Mouse (Mus musculus): ENCODE measurements around the gene Slc37a1. TPM values are rescaled to one million over a fixed set of nuclear protein-coding genes. Genes with fewer than 3 reads are reported as not detected.

Gene Slc37a1
- polyA plus RNA-seq, 1 experiment from 2014 or later: 10.4 TPM

DNA sequence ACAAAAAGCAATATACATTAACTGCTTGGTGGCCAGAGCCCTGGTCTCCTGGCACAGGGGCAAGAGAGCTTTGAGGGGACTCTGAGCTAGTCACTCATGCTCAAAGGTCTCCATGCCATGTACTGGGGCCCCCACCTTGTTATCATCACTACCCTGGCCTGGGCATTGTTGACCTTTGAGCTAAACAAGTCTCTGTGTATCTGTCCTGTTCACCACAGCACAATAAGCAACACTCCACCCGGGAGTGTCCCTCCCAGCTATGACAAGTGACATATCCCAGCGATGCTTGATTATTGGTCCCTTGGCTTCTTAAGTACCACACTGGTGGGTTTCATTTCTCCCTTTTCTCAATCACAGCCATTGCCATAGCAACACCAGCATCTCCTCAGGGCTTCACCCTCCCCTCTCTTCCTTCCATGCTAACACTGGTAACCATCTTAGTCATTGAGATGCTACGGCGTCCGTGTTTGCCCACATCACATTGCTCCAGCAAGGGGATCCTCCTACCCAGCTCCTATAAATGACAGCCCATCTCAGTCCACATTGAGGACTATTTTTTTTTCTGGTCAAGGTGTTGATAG lies 79.1 kb downstream of the Slc37a1 start:
- DNase-seq (ENCODE audit: low spot score) (no peak), ATAC-seq (ENCODE audit: low FRiP score) (no peak)

DNA sequence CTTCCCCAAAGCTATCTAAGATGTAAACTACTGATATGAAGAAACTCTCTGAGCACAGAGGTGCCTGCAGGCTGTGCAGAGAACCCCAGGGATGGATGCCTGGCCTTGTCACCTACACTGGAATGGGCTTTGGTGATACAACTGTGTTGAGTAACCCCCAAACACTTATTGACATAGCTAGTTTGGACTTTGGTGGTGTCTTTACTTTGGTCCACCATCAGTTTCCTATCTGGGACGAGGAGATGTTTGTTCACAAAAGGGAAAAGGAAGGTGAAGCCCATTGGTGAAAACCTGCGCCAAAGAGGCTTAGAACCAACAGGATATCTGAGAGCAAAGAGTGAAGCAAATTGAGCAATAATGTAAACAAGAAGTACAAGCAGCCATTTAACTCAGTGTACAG lies 83.6 kb downstream of the Slc37a1 start:
- no peak for DNase-seq (ENCODE audit: low spot score)
- Histone ChIP-seq H3K27ac (no peak overlapping the region), H3K9ac (no peak overlapping the region), H3K36me3 (replicated peaks; ENCODE audit: control insufficient read depth, insufficient read depth) (no peaks in the 10 kb centered on the region), H3K27me3 (ENCODE audit: control insufficient read depth, insufficient read depth, low read length) (no peaks in the 10 kb centered on the region), H3K4me1 (replicated peaks; ENCODE audit: control insufficient read depth, insufficient read depth, low read length) (peaks cover 4% of the 10 kb centered on the region; the same call in 1 of the 2 replicates), H3K4me2 (replicated peaks) (no peak overlapping the region), H3K4me3 (replicated peaks; ENCODE audit: low read length) (no peak overlapping the region), H3K9me3 (ENCODE audit: control insufficient read depth, low read length) (no peaks in the 10 kb centered on the region)
- no peak for ATAC-seq (ENCODE audit: low FRiP score)
- 85% methylated on average over 2 of the region's 2 CpGs for WGBS

More for the DNA sequence above, 79.1 kb downstream of the Slc37a1 start:
- Histone ChIP-seq H3K9ac (no peak overlapping the region), H3K4me3 (replicated peaks; ENCODE audit: low read length) (no peak overlapping the region), H3K4me1 (replicated peaks; ENCODE audit: control insufficient read depth, insufficient read depth, low read length) (peaks cover 4% of the 10 kb centered on the region; the same call in 1 of the 2 replicates), H3K27ac (no peak overlapping the region), H3K4me2 (replicated peaks) (no peak overlapping the region), H3K27me3 (ENCODE audit: control insufficient read depth, insufficient read depth, low read length) (no peaks in the 10 kb centered on the region), H3K36me3 (replicated peaks; ENCODE audit: control insufficient read depth, insufficient read depth) (no peaks in the 10 kb centered on the region), H3K9me3 (ENCODE audit: control insufficient read depth, low read length) (no peaks in the 10 kb centered on the region)
- WGBS: 79% methylated on average over 5 of the region's 5 CpGs

- ATAC-seq (ENCODE audit: low FRiP score) (no peak), DNase-seq (ENCODE audit: low spot score) (no peak)
- no peak overlapping the region for H3K27ac ChIP-seq
- H3K36me3 ChIP-seq (replicated peaks; ENCODE audit: control insufficient read depth, insufficient read depth): no peaks in the 10 kb centered on the region
- H3K27me3 ChIP-seq (ENCODE audit: control insufficient read depth, insufficient read depth, low read length): no peaks in the 10 kb centered on the region
- no peak overlapping the region for H3K9ac ChIP-seq
- H3K9me3 ChIP-seq (ENCODE audit: control insufficient read depth, low read length): no peaks in the 10 kb centered on the region
- no peak overlapping the region for H3K4me2 ChIP-seq (replicated peaks)
- no peak overlapping the region for H3K4me3 ChIP-seq (replicated peaks; ENCODE audit: low read length)
- H3K4me1 ChIP-seq (replicated peaks; ENCODE audit: control insufficient read depth, insufficient read depth, low read length): no peaks in the 10 kb centered on the region; the same call in 1 of the 2 replicates
Measured at GRCm38 (mm10) chr17:31370931-31371330, 84.3 kb downstream of the Slc37a1 start.

DNA sequence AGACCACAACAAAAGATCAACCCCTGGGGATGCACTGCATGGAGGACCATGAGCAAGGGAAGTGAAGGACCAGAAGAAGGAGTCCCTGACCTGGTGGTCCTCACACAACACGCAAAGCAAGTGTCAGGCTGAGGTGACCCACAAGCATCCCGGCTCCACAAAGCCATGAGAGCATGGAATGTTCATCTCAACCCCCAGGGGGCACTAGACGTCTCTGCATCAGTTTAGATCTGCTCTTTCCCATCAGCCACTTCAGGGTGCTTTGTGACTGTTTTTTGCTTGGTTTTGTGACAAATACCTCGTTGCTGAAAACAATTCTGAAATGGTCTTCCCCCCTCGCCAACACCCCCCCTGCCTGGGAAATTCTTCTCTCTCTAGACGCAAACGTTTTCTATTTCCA lies 91.4 kb downstream of the Slc37a1 start:
- H3K4me3 ChIP-seq (replicated peaks; ENCODE audit: low read length): no peak overlapping the region
- peak overlapping the region; percentile 33 for H3K4me2 ChIP-seq (replicated peaks)
- 10% methylated on average over 7 of the region's 7 CpGs for WGBS
- H3K27me3 ChIP-seq (ENCODE audit: control insufficient read depth, insufficient read depth, low read length): no peaks in the 10 kb centered on the region
- no peaks in the 10 kb centered on the region for H3K9me3 ChIP-seq (ENCODE audit: control insufficient read depth, low read length)
- peak; percentile 78 for DNase-seq (ENCODE audit: low spot score)
- ATAC-seq (ENCODE audit: low FRiP score): no peak
- no peaks in the 10 kb centered on the region for H3K36me3 ChIP-seq (replicated peaks; ENCODE audit: control insufficient read depth, insufficient read depth)
- H3K4me1 ChIP-seq (replicated peaks; ENCODE audit: control insufficient read depth, insufficient read depth, low read length): peaks cover 3% of the 10 kb centered on the region; the same call in 1 of the 2 replicates
- H3K27ac ChIP-seq: no peak overlapping the region
- no peak overlapping the region for H3K9ac ChIP-seq

DNA sequence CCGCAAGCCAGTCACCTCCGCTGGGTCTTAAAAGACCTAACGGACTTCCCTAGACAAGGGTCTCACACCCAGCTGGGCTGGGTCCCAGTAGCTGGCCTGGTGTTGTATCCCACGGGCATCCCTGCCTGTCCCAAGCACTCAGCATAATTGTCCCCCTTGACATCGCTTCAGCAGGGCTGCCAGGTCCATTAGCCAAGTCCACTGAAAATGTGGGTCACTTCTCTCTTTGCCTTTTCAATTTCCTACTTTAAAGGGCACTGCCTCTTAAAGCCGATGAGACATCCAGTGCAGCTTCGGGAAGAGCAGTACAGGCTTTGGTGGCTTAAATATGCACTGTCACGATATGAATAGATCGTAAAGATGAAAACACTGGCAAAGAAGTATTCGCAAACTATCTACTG lies 91.8 kb downstream of the Slc37a1 start:
- WGBS: 66% methylated on average over 10 of the region's 10 CpGs
- Histone ChIP-seq H3K9ac (no peak overlapping the region), H3K27ac (no peak overlapping the region), H3K4me1 (replicated peaks; ENCODE audit: control insufficient read depth, insufficient read depth, low read length) (peaks cover 3% of the 10 kb centered on the region; the same call in 1 of the 2 replicates), H3K36me3 (replicated peaks; ENCODE audit: control insufficient read depth, insufficient read depth) (no peaks in the 10 kb centered on the region), H3K9me3 (ENCODE audit: control insufficient read depth, low read length) (no peaks in the 10 kb centered on the region), H3K4me2 (replicated peaks) (peak overlapping the region; percentile 33), H3K4me3 (replicated peaks; ENCODE audit: low read length) (no peak overlapping the region), H3K27me3 (ENCODE audit: control insufficient read depth, insufficient read depth, low read length) (no peaks in the 10 kb centered on the region)
- ATAC-seq (ENCODE audit: low FRiP score): no peak
- no peak for DNase-seq (ENCODE audit: low spot score)

DNA sequence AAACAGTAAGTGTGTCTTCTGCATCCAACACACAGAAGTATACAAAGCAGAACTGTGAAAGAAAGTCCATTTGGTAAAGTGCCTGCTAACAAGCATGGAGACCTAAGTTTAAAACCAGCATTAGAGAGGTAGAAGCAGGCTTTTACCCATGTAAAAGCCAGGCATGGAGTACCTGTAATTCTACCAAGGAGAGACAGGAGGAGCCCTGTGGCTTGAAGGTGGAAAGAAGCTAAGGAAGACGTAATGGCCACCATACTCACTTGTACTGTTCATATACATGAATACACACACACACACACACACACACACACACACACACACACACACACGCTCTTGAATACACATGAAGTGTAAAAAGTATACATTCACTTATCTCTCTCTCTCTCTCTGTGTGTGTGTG lies 92.5 kb downstream of the Slc37a1 start:
- H3K27me3 ChIP-seq (ENCODE audit: control insufficient read depth, insufficient read depth, low read length): no peaks in the 10 kb centered on the region
- H3K9ac ChIP-seq: no peak overlapping the region
- ATAC-seq (ENCODE audit: low FRiP score) (no peak), DNase-seq (ENCODE audit: low spot score) (no peak)
- no peak overlapping the region for H3K4me3 ChIP-seq (replicated peaks; ENCODE audit: low read length)
- H3K27ac ChIP-seq: no peak overlapping the region
- peaks cover 3% of the 10 kb centered on the region; the same call in 1 of the 2 replicates for H3K4me1 ChIP-seq (replicated peaks; ENCODE audit: control insufficient read depth, insufficient read depth, low read length)
- H3K36me3 ChIP-seq (replicated peaks; ENCODE audit: control insufficient read depth, insufficient read depth): no peaks in the 10 kb centered on the region
- no peak overlapping the region for H3K4me2 ChIP-seq (replicated peaks)
- 67% methylated on average over 2 of the region's 2 CpGs for WGBS
- no peaks in the 10 kb centered on the region for H3K9me3 ChIP-seq (ENCODE audit: control insufficient read depth, low read length)

DNA sequence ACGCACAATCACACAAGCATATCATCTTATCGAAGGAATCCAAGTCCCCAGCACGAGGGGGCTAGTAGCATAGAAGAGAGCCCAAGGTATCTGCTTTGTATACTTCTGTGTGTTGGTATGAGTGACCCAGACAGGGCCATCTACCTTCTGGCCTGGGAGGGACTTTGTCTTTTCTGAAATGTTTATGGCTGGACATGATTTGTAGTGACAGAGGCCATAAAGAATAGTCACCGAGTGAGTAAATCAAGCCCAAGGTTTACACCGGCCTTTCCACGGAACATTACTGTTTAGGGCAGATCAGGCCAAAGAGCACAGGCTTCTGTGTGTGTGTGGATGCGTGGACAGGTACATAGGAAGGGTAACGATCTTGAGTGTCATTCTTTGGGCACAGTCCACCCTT lies 93.3 kb downstream of the Slc37a1 start:
- Histone ChIP-seq H3K9ac (no peak overlapping the region), H3K4me2 (replicated peaks) (no peak overlapping the region), H3K27me3 (ENCODE audit: control insufficient read depth, insufficient read depth, low read length) (no peaks in the 10 kb centered on the region), H3K36me3 (replicated peaks; ENCODE audit: control insufficient read depth, insufficient read depth) (no peaks in the 10 kb centered on the region), H3K9me3 (ENCODE audit: control insufficient read depth, low read length) (no peaks in the 10 kb centered on the region), H3K4me3 (replicated peaks; ENCODE audit: low read length) (no peak overlapping the region), H3K4me1 (replicated peaks; ENCODE audit: control insufficient read depth, insufficient read depth, low read length) (peaks cover 6% of the 10 kb centered on the region), H3K27ac (no peak overlapping the region)
- 90% methylated on average over 8 of the region's 8 CpGs for WGBS
- DNase-seq (ENCODE audit: low spot score) (no peak), ATAC-seq (ENCODE audit: low FRiP score) (no peak)

DNA sequence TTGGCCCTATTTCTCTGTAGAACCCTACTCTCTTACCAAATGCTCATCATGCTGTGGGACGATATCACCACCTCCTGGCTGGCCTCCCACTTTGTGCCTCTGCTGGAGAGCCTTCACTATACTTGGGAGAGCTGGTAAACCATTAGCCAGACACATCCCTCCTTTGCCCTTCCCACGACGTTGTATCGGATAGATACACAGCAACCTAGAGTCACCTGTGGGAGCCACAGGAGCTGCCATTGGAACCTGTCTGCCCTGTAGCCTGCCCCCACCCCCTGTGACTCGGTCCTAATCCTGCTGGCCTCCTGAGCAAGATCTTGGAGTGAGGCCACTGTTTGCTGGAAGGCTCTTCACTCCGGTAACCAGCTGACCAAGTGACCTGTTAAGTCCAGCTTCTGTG lies 96.7 kb downstream of the Slc37a1 start:
- Histone ChIP-seq H3K27me3 (ENCODE audit: control insufficient read depth, insufficient read depth, low read length) (no peaks in the 10 kb centered on the region), H3K27ac (no peak overlapping the region), H3K9ac (no peak overlapping the region), H3K9me3 (ENCODE audit: control insufficient read depth, low read length) (no peaks in the 10 kb centered on the region), H3K4me2 (replicated peaks) (no peak overlapping the region), H3K4me3 (replicated peaks; ENCODE audit: low read length) (no peak overlapping the region), H3K4me1 (replicated peaks; ENCODE audit: control insufficient read depth, insufficient read depth, low read length) (peaks cover 26% of the 10 kb centered on the region), H3K36me3 (replicated peaks; ENCODE audit: control insufficient read depth, insufficient read depth) (no peaks in the 10 kb centered on the region)
- DNase-seq (ENCODE audit: low spot score): no peak
- WGBS: 74% methylated on average over 6 of the region's 6 CpGs
- no peak for ATAC-seq (ENCODE audit: low FRiP score)

DNA sequence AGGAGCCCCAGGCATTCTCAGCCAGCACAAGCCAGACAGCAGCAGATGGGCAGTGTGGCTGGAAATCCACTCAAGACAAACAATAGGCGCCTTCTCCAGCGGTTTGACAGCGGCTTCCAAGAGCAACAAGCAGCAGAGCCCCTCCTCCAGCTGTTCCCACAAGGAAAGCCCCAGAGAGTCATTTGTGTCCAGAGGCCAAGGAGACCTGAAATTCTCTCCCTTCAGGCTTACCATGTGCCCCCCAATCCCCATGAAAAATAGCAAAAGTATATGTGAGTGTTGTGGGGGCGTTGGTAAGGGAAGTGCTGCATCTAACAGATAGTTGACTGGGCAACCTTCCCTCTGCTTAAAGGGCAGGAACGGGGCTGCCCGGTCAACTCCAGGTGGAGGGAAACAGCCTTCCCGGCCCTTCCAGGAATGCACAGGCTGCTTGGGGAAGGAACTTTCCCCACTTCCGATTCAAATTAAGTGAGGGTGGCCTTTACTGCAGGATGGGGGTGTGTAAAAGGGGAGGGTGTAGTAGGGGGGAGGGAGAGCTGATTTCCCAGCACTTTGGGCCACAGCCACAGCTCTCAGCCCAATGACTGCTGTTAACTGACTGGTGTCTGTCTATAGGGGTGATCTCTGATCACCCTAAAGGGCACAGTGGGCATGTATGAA lies 98.5 kb downstream of the Slc37a1 start:
- H3K4me3 ChIP-seq (replicated peaks; ENCODE audit: low read length): no peak overlapping the region
- H3K4me2 ChIP-seq (replicated peaks): peak overlapping the region; percentile 85
- 10% methylated on average over 8 of the region's 8 CpGs for WGBS
- peak overlapping the region; percentile 48 for H3K27ac ChIP-seq
- H3K27me3 ChIP-seq (ENCODE audit: control insufficient read depth, insufficient read depth, low read length): no peaks in the 10 kb centered on the region
- no peaks in the 10 kb centered on the region for H3K36me3 ChIP-seq (replicated peaks; ENCODE audit: control insufficient read depth, insufficient read depth)
- no peaks in the 10 kb centered on the region for H3K9me3 ChIP-seq (ENCODE audit: control insufficient read depth, low read length)
- DNase-seq (ENCODE audit: low spot score): no peak
- peak; percentile 9; the same call in 1 of the 2 replicates for ATAC-seq (ENCODE audit: low FRiP score)
- peak overlapping the region; percentile 83 for H3K9ac ChIP-seq
- H3K4me1 ChIP-seq (replicated peaks; ENCODE audit: control insufficient read depth, insufficient read depth, low read length): peaks cover 40% of the 10 kb centered on the region
